Mouse (Mus musculus) adrenal gland, postnatal 4 days (tissue): ENCODE data around the gene Aspg. TPM values are rescaled to one million over a fixed set of nuclear protein-coding genes. Genes with fewer than 3 reads are reported as not detected.

Experiments used
- DNase-seq, 2 experiments: peaks; one replicate each; pipeline ENCODE4 v3.0.0; 2021 to 2022; ENCODE audit warnings: low spot score in 2 of 2, mixed read lengths in 2 of 2
- total RNA-seq, 2 experiments: library from RNA; stranded (reverse); gene quantifications; 2 replicates each; pipeline ENCODE4 v1.2.3; 2021

Aspg gene
- total RNA-seq, 2 experiments from 2014 or later, result 1.6 to 3.5 TPM

- no peak for DNase-seq
Measured at GRCm38 (mm10) chr12:112112686-112113396, 6.4 kb downstream of the Aspg start.

- peak; percentile 72 to 76 for DNase-seq
Measured at GRCm38 (mm10) chr12:112113710-112114109, 7.2 kb downstream of the Aspg start.

DNA sequence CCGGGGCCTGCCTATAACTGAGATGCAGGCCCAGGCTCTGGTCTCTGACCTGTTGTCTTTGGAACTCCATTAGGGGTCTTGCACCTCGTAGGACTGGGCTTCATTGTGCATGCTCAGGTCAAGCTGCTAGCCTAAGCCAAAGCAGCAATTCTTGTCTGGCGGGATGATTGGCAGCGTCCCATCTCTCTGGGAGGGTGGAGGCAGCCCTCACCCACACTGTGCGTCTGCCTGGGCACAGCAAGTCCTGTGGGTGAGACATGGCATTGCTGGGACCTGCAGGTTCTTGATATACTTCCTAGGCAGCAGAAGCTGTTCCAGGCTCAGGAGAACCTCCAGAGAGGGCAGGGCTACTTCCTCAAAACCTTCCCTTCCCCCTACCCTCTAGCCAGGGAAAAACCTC lies 10.5 kb downstream of the Aspg start:
- no peak for DNase-seq

GRCm38 (mm10) chr12:112117649-112118048 lies 11.2 kb downstream of the Aspg start:
- no peak for DNase-seq

GRCm38 (mm10) chr12:112121188-112121587 lies 14.7 kb downstream of the Aspg start:
- DNase-seq, result no peak

DNA sequence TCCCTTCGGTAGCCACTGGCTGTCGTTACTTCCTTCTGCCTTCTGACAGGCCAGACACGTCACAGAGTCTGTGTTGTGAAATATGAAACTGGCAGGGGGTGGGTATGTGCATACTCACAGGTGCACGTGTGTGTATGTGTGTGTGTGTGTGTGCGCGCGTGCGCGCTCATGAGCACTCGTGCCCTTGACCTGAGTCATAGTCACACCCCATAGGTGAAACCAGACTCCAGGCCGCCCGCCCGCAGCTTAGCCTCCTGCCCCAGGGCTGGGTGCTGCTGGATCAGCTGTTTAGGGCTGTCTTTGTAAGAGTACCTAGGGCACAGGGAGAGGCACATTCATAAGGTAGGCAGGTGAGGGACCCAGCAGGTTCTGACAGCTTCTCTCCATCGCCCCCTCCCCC lies 19.4 kb downstream of the Aspg start:
- DNase-seq, result no peak

DNA sequence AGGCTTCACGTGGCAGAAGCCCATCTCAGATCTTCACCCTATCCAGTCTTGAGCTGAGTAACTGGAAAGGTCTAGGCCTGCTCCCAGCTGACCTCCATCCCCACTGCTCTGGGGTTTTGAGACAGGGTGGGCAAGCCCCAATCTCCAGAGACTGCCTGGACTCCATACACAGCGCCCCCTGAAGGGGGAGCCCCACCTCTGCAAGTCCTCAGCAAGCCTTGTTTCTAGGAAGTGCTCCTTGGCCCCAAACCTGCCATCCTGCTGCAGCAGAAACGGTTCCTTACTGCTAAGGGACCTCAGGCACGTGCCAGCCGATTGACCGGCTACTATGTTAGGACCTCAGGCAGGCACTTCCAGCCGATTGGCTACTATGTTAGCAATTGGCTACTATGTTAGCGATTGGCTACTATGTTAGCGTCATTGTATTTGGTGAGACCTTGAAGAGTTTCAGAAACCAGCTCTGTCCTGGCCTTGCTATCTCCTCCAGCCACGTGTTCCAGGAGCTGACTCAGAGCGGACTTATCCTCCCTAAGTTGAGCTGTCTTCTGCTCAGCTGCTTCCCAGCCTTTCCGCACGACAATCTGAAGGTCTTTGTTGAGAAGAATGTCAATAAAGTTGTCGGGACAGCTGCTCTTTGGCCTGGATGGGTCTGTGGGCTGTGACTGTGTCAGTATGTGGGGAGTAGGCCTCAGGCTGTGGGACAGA lies 20.6 kb downstream of the Aspg start:
- no peak for DNase-seq

GRCm38 (mm10) chr12:112128526-112128925 lies 22.0 kb downstream of the Aspg start:
- DNase-seq, result no peak

GRCm38 (mm10) chr12:112129300-112129856 lies 22.9 kb downstream of the Aspg start:
- no peak for DNase-seq

- peak in 1 of 2 experiments; percentile 45 for DNase-seq
Measured at GRCm38 (mm10) chr12:112130161-112130860, 23.8 kb downstream of the Aspg start.

- DNase-seq, result no peak
Measured at GRCm38 (mm10) chr12:112130957-112131356, 24.5 kb downstream of the Aspg start.

DNA sequence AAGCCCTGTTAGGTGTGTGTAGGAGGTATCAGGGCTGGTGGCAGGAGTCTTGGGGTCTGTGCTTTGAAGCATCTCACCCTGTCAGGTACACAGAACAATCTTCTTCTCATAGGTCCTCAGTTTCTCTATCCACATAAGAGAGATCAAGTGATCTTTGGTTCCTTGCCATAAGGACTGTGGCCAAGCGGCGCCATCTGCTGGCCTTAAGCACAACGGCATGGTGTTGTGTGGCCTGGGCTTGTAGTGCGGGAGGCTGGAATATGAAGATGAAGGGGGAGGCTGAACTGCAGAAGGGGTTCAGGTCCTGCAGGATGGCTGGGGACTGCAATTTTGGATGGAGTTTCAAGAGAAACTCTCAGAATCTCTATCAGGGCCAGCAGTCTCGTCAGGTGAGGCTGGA lies 33.8 kb downstream of the Aspg start:
- no peak for DNase-seq

- DNase-seq, result no peak
Measured at GRCm38 (mm10) chr12:112140745-112141144, 34.3 kb downstream of the Aspg start.

DNA sequence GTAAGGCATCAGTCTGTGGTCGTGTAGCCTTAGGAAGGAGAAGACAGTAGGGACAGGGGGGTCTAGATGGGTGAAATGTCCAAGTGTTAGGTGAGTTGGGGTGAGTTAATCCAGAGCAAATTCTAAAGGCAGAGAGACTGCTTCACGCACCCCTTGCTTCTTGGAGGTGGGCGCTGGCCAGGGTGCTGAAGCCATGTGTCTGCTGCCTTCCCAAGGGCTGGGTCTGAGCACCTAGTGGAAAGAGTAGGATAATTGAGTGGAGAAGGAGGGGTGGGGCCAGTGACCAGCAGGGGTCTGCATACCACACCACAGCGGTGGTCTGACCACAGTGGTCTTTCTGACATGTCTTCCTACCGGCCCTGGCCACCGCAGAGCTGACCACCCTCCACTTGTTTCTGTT lies 34.8 kb downstream of the Aspg start:
- DNase-seq, result peak; percentile 41 to 51

DNA sequence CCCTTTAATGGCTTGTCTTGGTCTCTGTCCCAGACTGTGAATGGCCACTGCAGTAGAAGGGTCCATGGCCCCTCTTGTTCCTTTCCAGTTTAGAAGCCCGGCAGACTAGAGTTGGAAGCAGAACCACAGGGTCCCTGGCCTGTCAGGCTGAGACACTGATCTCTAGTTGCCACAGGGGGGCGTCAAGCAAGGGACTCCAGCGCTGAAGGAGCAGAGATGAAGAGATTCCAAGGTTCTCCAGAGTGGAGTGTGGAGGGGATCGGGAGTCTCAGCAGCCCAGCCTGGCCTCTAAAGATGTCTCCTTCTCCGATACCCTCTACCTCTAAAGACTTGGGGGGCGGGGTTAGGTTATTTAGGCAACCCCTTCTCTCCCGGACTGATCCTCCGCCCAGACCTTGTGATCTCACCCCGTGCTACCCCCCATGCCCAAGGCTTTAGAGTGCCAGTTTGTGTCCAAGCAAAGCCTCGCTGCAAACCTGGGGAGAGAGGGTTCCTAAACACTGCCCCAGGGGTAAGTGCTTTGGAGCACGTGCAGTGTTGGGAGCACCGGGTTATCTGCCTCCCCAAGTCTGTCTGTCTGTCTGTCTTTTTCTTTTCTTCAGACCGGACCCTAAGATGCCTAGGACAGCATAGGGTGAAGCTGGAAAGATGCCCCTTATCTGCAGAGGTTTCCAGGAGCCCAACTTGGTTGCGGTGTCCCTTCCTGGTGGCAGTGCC lies 36.8 kb downstream of the Aspg start:
- no peak for DNase-seq

GRCm38 (mm10) chr12:112143833-112144201 lies 37.3 kb downstream of the Aspg start:
- DNase-seq, result no peak

- no peak for DNase-seq
Measured at GRCm38 (mm10) chr12:112144377-112145115, 38.1 kb downstream of the Aspg start.

DNA sequence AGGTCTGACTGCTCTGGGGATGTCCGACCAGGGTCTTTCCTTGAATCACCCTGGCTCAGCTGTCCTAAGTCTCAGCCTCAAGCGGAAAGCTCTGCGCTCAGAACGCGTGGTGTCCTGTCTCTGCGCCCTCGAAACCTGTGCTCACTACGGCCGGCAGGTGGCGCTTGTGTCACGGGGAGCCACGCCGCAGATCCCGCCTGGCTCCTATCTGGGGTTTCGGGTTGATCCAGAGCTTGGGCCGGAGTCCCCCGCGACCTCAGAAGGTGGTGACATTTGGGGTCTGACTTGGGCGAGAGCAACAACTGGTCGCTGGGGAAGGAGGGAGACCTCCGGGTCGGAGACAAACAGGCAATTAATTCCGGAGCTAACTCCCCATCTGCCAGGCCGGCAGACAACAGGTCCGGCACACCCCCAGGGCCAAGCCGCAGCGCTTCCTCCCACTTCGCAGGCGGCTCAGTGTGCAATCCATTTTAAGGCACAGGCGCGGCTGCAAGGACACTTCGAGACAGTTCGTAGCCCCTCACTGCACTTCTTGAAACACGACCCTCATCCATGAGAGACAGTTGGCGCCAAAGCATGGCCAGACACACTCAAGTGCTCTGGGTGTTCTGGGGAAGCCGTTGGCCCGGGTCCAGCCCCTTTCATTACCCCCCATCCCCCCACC lies 38.9 kb downstream of the Aspg start:
- DNase-seq, result peak; percentile 65 to 80

DNA sequence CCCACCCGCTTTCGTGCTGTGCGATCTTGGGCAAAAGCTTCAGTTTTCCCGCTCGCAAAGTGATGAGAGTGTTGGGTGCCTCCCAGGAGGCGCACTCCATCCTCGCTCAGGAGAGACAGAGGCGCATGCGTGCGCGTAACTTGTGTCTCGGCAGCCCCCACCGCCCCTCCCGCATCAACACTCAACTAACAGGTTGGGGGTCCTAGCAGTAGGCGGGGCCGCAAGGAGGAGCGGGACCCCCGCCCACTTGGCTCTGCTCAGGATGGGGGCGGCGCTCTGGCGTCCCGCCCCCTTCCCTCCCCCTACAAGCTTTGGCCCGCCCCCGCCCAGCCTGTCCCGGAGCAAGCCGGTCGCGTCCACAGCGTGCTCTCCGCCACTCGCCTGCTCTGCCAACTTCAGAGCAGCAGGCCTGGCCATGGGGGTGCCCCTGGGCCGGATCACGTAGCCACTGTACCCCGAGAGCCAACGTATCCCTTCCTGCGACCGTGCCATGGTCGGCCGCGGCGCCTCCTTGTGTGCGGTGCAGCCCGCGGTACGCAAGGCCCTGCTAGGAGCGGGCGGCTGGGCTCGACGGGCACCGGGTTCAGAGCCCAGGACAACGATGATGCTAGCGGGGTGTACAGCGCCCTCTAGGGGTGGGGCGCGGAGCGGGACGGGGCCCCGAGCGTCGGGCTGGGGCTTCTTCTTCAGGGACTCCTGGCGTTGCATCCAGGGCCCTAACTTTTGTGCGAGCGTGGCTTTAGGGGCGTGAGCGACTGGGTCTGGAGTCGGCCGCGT lies 39.6 kb downstream of the Aspg start, which contains the start of gene Kif26a:
Kif26a (plus strand) TSS at position 334 of the 777 bp plus-strand sequence.
- DNase-seq, result peak in 1 of 2 experiments; percentile 43
